Mouse (Mus musculus): ENCODE data around the gene Prm1. TPM values are rescaled to one million over a fixed set of nuclear protein-coding genes. Genes with fewer than 3 reads are reported as not detected.

Gene Prm1
- total and polyA plus RNA-seq, 2 experiments from 2014 or later: not detected

GRCm38 (mm10) chr16:10773543-10773942 lies 32.1 kb downstream of the Prm1 start:
- Histone ChIP-seq H3K4me3 (ENCODE audit: low read depth, low read length) (no peak overlapping the region), H3K27ac (ENCODE audit: low read depth, low read length) (no peak overlapping the region), H3K4me1 (ENCODE audit: insufficient read depth) (no peaks in the 10 kb centered on the region), H3K4me2 (ENCODE audit: low read depth) (no peak overlapping the region), H3K36me3 (ENCODE audit: insufficient read depth) (no peaks in the 10 kb centered on the region), H3K27me3 (ENCODE audit: insufficient read depth, low read length) (no peaks in the 10 kb centered on the region), H3K9ac (no peak overlapping the region), H3K9me3 (ENCODE audit: low read length) (no peaks in the 10 kb centered on the region)
- no peak for DNase-seq
- no peak for TF ChIP-seq CTCF (IDR thresholded peaks at IDR 0.05; ENCODE audit: low read depth)
- ATAC-seq: no peak
- WGBS: 89% methylated on average over 8 of the region's 8 CpGs

- H3K27ac ChIP-seq (ENCODE audit: low read depth, low read length): no peak overlapping the region
- H3K27me3 ChIP-seq (ENCODE audit: insufficient read depth, low read length): no peaks in the 10 kb centered on the region
- H3K9ac ChIP-seq: no peak overlapping the region
- no peak overlapping the region for H3K4me3 ChIP-seq (ENCODE audit: low read depth, low read length)
- DNase-seq: no peak
- H3K36me3 ChIP-seq (ENCODE audit: insufficient read depth): no peaks in the 10 kb centered on the region
- no peak for ATAC-seq
- no peaks in the 10 kb centered on the region for H3K4me1 ChIP-seq (ENCODE audit: insufficient read depth)
- TF ChIP-seq CTCF (IDR thresholded peaks at IDR 0.05; ENCODE audit: low read depth): no peak
- H3K4me2 ChIP-seq (ENCODE audit: low read depth): no peak overlapping the region
- 78% methylated on average over 19 of the region's 19 CpGs for WGBS
- no peaks in the 10 kb centered on the region for H3K9me3 ChIP-seq (ENCODE audit: low read length)
These were observed 33.7 kb downstream of the Prm1 start for GRCm38 (mm10) chr16:10771769-10772510.

- no peak overlapping the region for H3K4me2 ChIP-seq (ENCODE audit: low read depth)
- H3K9me3 ChIP-seq (ENCODE audit: low read length): no peaks in the 10 kb centered on the region
- H3K27me3 ChIP-seq (ENCODE audit: insufficient read depth, low read length): no peaks in the 10 kb centered on the region
- no peaks in the 10 kb centered on the region for H3K4me1 ChIP-seq (ENCODE audit: insufficient read depth)
- DNase-seq (no peak), ATAC-seq (peak; percentile 55; the same call in 1 of the 2 replicates)
- H3K9ac ChIP-seq: no peak overlapping the region
- H3K36me3 ChIP-seq (ENCODE audit: insufficient read depth): no peaks in the 10 kb centered on the region
- H3K4me3 ChIP-seq (ENCODE audit: low read depth, low read length): no peak overlapping the region
- H3K27ac ChIP-seq (ENCODE audit: low read depth, low read length): no peak overlapping the region
- 0 out of 2 replicates have a peak, but pooled peaks have one; percentile 7 for TF ChIP-seq CTCF (IDR thresholded peaks at IDR 0.05; ENCODE audit: low read depth)
- WGBS: 53% methylated on average over 4 of the region's 4 CpGs
These were observed 34.9 kb downstream of the Prm1 start for GRCm38 (mm10) chr16:10770531-10771325.

- Histone ChIP-seq H3K27me3 (ENCODE audit: insufficient read depth, low read length) (no peaks in the 10 kb centered on the region), H3K4me1 (ENCODE audit: insufficient read depth) (no peaks in the 10 kb centered on the region), H3K9me3 (ENCODE audit: low read length) (no peaks in the 10 kb centered on the region), H3K36me3 (ENCODE audit: insufficient read depth) (no peaks in the 10 kb centered on the region), H3K4me2 (ENCODE audit: low read depth) (no peak overlapping the region), H3K9ac (no peak overlapping the region), H3K4me3 (ENCODE audit: low read depth, low read length) (no peak overlapping the region), H3K27ac (ENCODE audit: low read depth, low read length) (no peak overlapping the region)
- ATAC-seq: no peak
- DNase-seq: no peak
- WGBS: 41% methylated on average over 2 of the region's 2 CpGs
- no peak for TF ChIP-seq CTCF (IDR thresholded peaks at IDR 0.05; ENCODE audit: low read depth)
These were observed 36.0 kb downstream of the Prm1 start for GRCm38 (mm10) chr16:10769661-10770060.

- no peaks in the 10 kb centered on the region for H3K27me3 ChIP-seq (ENCODE audit: insufficient read depth, low read length)
- TF ChIP-seq CTCF (IDR thresholded peaks at IDR 0.05; ENCODE audit: low read depth): no peak
These were observed 36.8 kb downstream of the Prm1 start for GRCm38 (mm10) chr16:10768821-10769220.

GRCm38 (mm10) chr16:10767158-10767557 lies 38.5 kb downstream of the Prm1 start:
- no peak overlapping the region for H3K27ac ChIP-seq (ENCODE audit: low read depth, low read length)
- ATAC-seq: no peak
- DNase-seq: peak; percentile 51

More at GRCm38 (mm10) chr16:10768821-10769220, 36.8 kb downstream of the Prm1 start:
- H3K9ac ChIP-seq: no peak overlapping the region
- 71% methylated on average over 9 of the region's 9 CpGs for WGBS
- H3K4me2 ChIP-seq (ENCODE audit: low read depth): no peak overlapping the region
- H3K36me3 ChIP-seq (ENCODE audit: insufficient read depth): no peaks in the 10 kb centered on the region
- no peaks in the 10 kb centered on the region for H3K9me3 ChIP-seq (ENCODE audit: low read length)
- DNase-seq: no peak
- no peaks in the 10 kb centered on the region for H3K4me1 ChIP-seq (ENCODE audit: insufficient read depth)
- H3K27ac ChIP-seq (ENCODE audit: low read depth, low read length): no peak overlapping the region
- ATAC-seq: no peak
- H3K4me3 ChIP-seq (ENCODE audit: low read depth, low read length): no peak overlapping the region

GRCm38 (mm10) chr16:10764323-10764722 lies 41.3 kb downstream of the Prm1 start:
- 70% methylated on average over 2 of the region's 2 CpGs for WGBS
- ATAC-seq (no peak), DNase-seq (no peak)

More at GRCm38 (mm10) chr16:10767158-10767557, 38.5 kb downstream of the Prm1 start:
- Histone ChIP-seq H3K4me2 (ENCODE audit: low read depth) (no peak overlapping the region), H3K27me3 (ENCODE audit: insufficient read depth, low read length) (no peaks in the 10 kb centered on the region), H3K36me3 (ENCODE audit: insufficient read depth) (no peaks in the 10 kb centered on the region), H3K4me1 (ENCODE audit: insufficient read depth) (no peaks in the 10 kb centered on the region), H3K9ac (no peak overlapping the region), H3K9me3 (ENCODE audit: low read length) (no peaks in the 10 kb centered on the region), H3K4me3 (ENCODE audit: low read depth, low read length) (no peak overlapping the region)
- WGBS: 42% methylated on average over 4 of the region's 4 CpGs
- TF ChIP-seq CTCF (IDR thresholded peaks at IDR 0.05; ENCODE audit: low read depth): peak; percentile 78

More at GRCm38 (mm10) chr16:10764323-10764722, 41.3 kb downstream of the Prm1 start:
- H3K4me1 ChIP-seq (ENCODE audit: insufficient read depth): no peaks in the 10 kb centered on the region
- no peak overlapping the region for H3K4me2 ChIP-seq (ENCODE audit: low read depth)
- H3K36me3 ChIP-seq (ENCODE audit: insufficient read depth): no peaks in the 10 kb centered on the region
- H3K9ac ChIP-seq: no peak overlapping the region
- H3K27ac ChIP-seq (ENCODE audit: low read depth, low read length): no peak overlapping the region
- H3K27me3 ChIP-seq (ENCODE audit: insufficient read depth, low read length): no peaks in the 10 kb centered on the region
- no peaks in the 10 kb centered on the region for H3K9me3 ChIP-seq (ENCODE audit: low read length)
- no peak for TF ChIP-seq CTCF (IDR thresholded peaks at IDR 0.05; ENCODE audit: low read depth)
- no peak overlapping the region for H3K4me3 ChIP-seq (ENCODE audit: low read depth, low read length)

All from forebrain, postnatal 0 days (tissue).